Mouse (Mus musculus): ENCODE measurements around the gene Ccnb1. TPM values are rescaled to one million over a fixed set of nuclear protein-coding genes. Genes with fewer than 3 reads are reported as not detected.
"Not testable (repeated sequence)": the region's sequence is repeated elsewhere in the genome, so short reads cannot be mapped to it uniquely, and the experiment has no call there.

Ccnb1 gene
- polyA plus RNA-seq, 1 experiment from 2014 or later = 8.8 TPM

- 2% methylated on average over 45 of the region's 52 CpGs for WGBS
- ATAC-seq = peak; percentile 98
These were observed 42.2 kb downstream of the Ccnb1 start, which contains the start of gene Mrps36 for GRCm38 (mm10) chr13:100744036-100744744. Gene Mrps36, minus strand, starts transcription at chr13:100744659.

GRCm38 (mm10) chr13:100743346-100744035, 42.9 kb downstream of the Ccnb1 start:
- Histone ChIP-seq H3K36me3 (ENCODE audit: insufficient read depth, low read length) (no peaks in the 10 kb centered on the region; the same call in 1 of the 2 replicates), H3K27ac (ENCODE audit: low read length) (peak overlapping the region; percentile 94), H3K4me3 (ENCODE audit: low read depth, low read length) (peak overlapping the region; percentile 77), H3K9me3 (ENCODE audit: low read length) (no peaks in the 10 kb centered on the region), H3K4me2 (replicated peaks; ENCODE audit: low read depth, low read length) (peak overlapping the region; percentile 54), H3K4me1 (ENCODE audit: insufficient read depth, low read depth, low read length) (no peaks in the 10 kb centered on the region), H3K27me3 (replicated peaks; ENCODE audit: insufficient read depth, low read length) (no peaks in the 10 kb centered on the region), H3K9ac (replicated peaks; ENCODE audit: low read depth) (peak overlapping the region; percentile 69; the same call in 1 of the 2 replicates)
- DNase-seq (ENCODE audit: low spot score) = peak; percentile 72
- TF ChIP-seq CTCF (IDR thresholded peaks at IDR 0.05) (no peak), EP300 (IDR thresholded peaks at IDR 0.05) (no peak)
- ATAC-seq = peak; percentile 25
- WGBS = 51% methylated on average over 11 of the region's 11 CpGs

More at GRCm38 (mm10) chr13:100744036-100744744, 42.2 kb downstream of the Ccnb1 start, which contains the start of gene Mrps36:
- TF ChIP-seq EP300 (IDR thresholded peaks at IDR 0.05) (peak; percentile 26; the same call in 1 of the 2 replicates), CTCF (IDR thresholded peaks at IDR 0.05) (no peak)
- H3K36me3 ChIP-seq (ENCODE audit: insufficient read depth, low read length) = no peaks in the 10 kb centered on the region
- peak; percentile 97 for DNase-seq (ENCODE audit: low spot score)
- H3K27me3 ChIP-seq (replicated peaks; ENCODE audit: insufficient read depth, low read length) = no peaks in the 10 kb centered on the region
- peak within 1 kb of the TSS; percentile 94 for H3K27ac ChIP-seq (ENCODE audit: low read length)
- peak within 1 kb of the TSS; percentile 77 for H3K4me3 ChIP-seq (ENCODE audit: low read depth, low read length)
- no peaks in the 10 kb centered on the region for H3K9me3 ChIP-seq (ENCODE audit: low read length)
- H3K4me2 ChIP-seq (replicated peaks; ENCODE audit: low read depth, low read length) = peak within 1 kb of the TSS; percentile 54
- no peaks in the 10 kb centered on the region for H3K4me1 ChIP-seq (ENCODE audit: insufficient read depth, low read depth, low read length)
- H3K9ac ChIP-seq (replicated peaks; ENCODE audit: low read depth) = peak within 1 kb of the TSS; percentile 69

DNA sequence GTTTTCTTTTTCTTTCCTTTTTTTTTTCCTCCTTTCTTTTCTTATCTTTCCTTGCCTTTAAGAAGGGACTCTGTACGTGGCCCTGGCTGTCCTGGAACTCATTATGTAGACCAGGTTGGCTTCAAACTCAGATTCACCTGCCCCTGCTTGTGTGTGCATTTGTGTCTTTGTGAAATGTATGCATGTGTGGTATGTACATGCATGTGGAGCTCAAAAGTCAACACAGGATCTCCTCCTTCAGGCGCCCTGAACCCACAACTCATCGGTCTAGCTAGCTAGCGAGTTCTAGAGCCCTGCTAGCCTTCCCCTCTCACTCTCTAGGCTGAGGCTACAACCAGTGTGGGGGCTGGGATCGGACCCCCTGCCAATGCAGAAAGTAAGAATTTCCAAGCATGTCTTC, 43.5 kb downstream of the Ccnb1 start:
- ATAC-seq = no peak
- no peaks in the 10 kb centered on the region for H3K4me1 ChIP-seq (ENCODE audit: insufficient read depth, low read depth, low read length)
- TF ChIP-seq CTCF (IDR thresholded peaks at IDR 0.05) (no peak), EP300 (IDR thresholded peaks at IDR 0.05) (no peak)
- no peak overlapping the region for H3K9ac ChIP-seq (replicated peaks; ENCODE audit: low read depth)
- no peaks in the 10 kb centered on the region; the same call in 1 of the 2 replicates for H3K36me3 ChIP-seq (ENCODE audit: insufficient read depth, low read length)
- H3K27ac ChIP-seq (ENCODE audit: low read length) = no peak overlapping the region
- no peak for DNase-seq (ENCODE audit: low spot score)
- 82% methylated on average over 5 of the region's 5 CpGs for WGBS
- H3K27me3 ChIP-seq (replicated peaks; ENCODE audit: insufficient read depth, low read length) = no peaks in the 10 kb centered on the region
- no peak overlapping the region for H3K4me2 ChIP-seq (replicated peaks; ENCODE audit: low read depth, low read length)
- no peak overlapping the region for H3K4me3 ChIP-seq (ENCODE audit: low read depth, low read length)
- H3K9me3 ChIP-seq (ENCODE audit: low read length) = no peaks in the 10 kb centered on the region

GRCm38 (mm10) chr13:100732756-100733155, 53.6 kb downstream of the Ccnb1 start:
- DNase-seq (ENCODE audit: low spot score) (no peak), ATAC-seq (no peak)
- Histone ChIP-seq H3K36me3 (ENCODE audit: insufficient read depth, low read length) (no peaks in the 10 kb centered on the region), H3K4me1 (ENCODE audit: insufficient read depth, low read depth, low read length) (no peaks in the 10 kb centered on the region), H3K27ac (ENCODE audit: low read length) (no peak overlapping the region), H3K9me3 (ENCODE audit: low read length) (no peaks in the 10 kb centered on the region), H3K4me2 (replicated peaks; ENCODE audit: low read depth, low read length) (no peak overlapping the region), H3K9ac (replicated peaks; ENCODE audit: low read depth) (no peak overlapping the region), H3K27me3 (replicated peaks; ENCODE audit: insufficient read depth, low read length) (no peaks in the 10 kb centered on the region), H3K4me3 (ENCODE audit: low read depth, low read length) (no peak overlapping the region)
- 94% methylated on average over 2 of the region's 2 CpGs for WGBS
- TF ChIP-seq CTCF (IDR thresholded peaks at IDR 0.05) = no peak
- no peak for TF ChIP-seq EP300 (IDR thresholded peaks at IDR 0.05)

GRCm38 (mm10) chr13:100731462-100732046, 54.8 kb downstream of the Ccnb1 start:
- not testable (repeated sequence) for H3K4me3 ChIP-seq (ENCODE audit: low read depth, low read length); H3K4me1 ChIP-seq (ENCODE audit: insufficient read depth, low read depth, low read length); H3K36me3 ChIP-seq (ENCODE audit: insufficient read depth, low read length); H3K9me3 ChIP-seq (ENCODE audit: low read length); ATAC-seq; DNase-seq (ENCODE audit: low spot score); H3K9ac ChIP-seq (replicated peaks; ENCODE audit: low read depth); H3K27me3 ChIP-seq (replicated peaks; ENCODE audit: insufficient read depth, low read length)
- WGBS = 91% methylated on average over 5 of the region's 6 CpGs
- Histone ChIP-seq H3K27ac (ENCODE audit: low read length) (peak overlapping the region; percentile 95; the same call in 1 of the 2 replicates), H3K4me2 (replicated peaks; ENCODE audit: low read depth, low read length) (peak overlapping the region; percentile 52)

DNA sequence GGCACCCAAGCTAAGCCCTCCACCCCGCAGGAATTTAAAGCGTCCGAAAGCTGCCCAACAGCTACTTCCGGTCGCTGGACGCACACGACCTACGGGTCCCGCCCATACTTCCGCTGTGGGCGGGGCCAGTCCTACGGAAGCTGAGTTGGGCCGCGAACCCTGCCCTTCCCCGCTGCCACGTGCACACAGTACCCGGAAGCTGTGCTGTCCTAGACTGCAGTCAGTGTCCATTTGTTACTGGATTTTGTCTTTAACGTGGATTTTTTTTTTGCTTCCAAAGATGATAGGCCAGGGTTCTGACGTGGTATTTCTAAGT, 55.6 kb downstream of the Ccnb1 start, which contains the start of gene Cdk7:
Cdk7 (minus strand) TSS at position 79 of the 316 bp plus-strand sequence.
- WGBS = 0% methylated on average over 19 of the region's 19 CpGs
- H3K4me3 ChIP-seq (ENCODE audit: low read depth, low read length) = peak within 1 kb of the TSS; percentile 80

More for the DNA sequence above, 55.6 kb downstream of the Ccnb1 start, which contains the start of gene Cdk7:
- TF ChIP-seq EP300 (IDR thresholded peaks at IDR 0.05) = peak; percentile 39; the same call in 1 of the 2 replicates
- no peak for TF ChIP-seq CTCF (IDR thresholded peaks at IDR 0.05)
- peak within 1 kb of the TSS; percentile 95 for H3K27ac ChIP-seq (ENCODE audit: low read length)
- H3K4me2 ChIP-seq (replicated peaks; ENCODE audit: low read depth, low read length) = peak within 1 kb of the TSS; percentile 77
- H3K36me3 ChIP-seq (ENCODE audit: insufficient read depth, low read length) = no peaks in the 10 kb centered on the region
- ATAC-seq (peak; percentile 99), DNase-seq (ENCODE audit: low spot score) (peak; percentile 98)
- H3K9me3 ChIP-seq (ENCODE audit: low read length) = no peaks in the 10 kb centered on the region
- H3K9ac ChIP-seq (replicated peaks; ENCODE audit: low read depth) = peak within 1 kb of the TSS; percentile 91
- no peaks in the 10 kb centered on the region for H3K4me1 ChIP-seq (ENCODE audit: insufficient read depth, low read depth, low read length)
- H3K27me3 ChIP-seq (replicated peaks; ENCODE audit: insufficient read depth, low read length) = no peaks in the 10 kb centered on the region

Data from lung, postnatal 0 days (tissue).